Mouse (Mus musculus) heart, adult 2 months (tissue): ENCODE results near the gene AF067063.

Source experiments
- CTCF ChIP-seq: fragments of 200-600 bp; IDR thresholded peaks from 2 replicates; pipeline ENCODE4 v1.8.1; 2022; ENCODE audit warnings: antibody characterized with exemption, mild to moderate bottlenecking, moderate library complexity
- POLR2A ChIP-seq: fragments of 200-500 bp; IDR thresholded peaks from 2 replicates; pipeline ENCODE4 v1.6.1; 2011; ENCODE audit warnings: mild to moderate bottlenecking, low read depth, low read length, control low read depth; ENCODE audit not compliant: insufficient read depth

DNA sequence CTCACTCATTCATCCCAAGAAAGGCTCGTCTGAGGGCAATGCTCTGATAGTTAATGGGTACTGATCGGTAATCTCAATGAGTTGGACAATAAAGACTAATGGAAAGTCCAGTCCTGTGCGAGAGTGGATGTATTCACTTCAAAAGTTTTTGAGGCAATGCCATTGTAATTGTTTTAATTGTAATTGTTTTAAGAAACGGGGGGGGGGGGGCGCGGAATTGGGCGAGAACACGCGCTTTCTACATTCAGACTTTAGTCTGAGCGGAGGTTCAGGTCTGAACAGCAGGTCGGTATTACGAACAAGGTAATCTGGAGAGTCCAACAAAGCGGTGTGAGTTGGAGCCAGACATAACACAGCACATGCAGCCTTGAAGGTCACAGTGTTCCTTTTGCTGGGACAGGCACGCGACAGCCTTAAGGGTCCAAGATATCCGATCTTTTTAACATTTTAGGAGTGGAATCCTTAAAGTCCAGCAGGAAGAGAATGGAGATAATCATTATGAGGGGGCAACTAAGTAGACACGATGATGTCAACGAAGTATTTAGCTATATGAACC, 38.4 kb downstream of the AF067063 start:
- TF ChIP-seq POLR2A: no peak
- TF ChIP-seq CTCF: no peak
